Mouse (Mus musculus): ENCODE measurements at regions not wholly inside any gene's neighbourhood (a gene's known extent, or its start where the extent isn't known, plus 50 kb on each side); places are given as distances from the start of the nearest gene placed in this dataset.

- no peak for TF ChIP-seq CTCF (IDR thresholded peaks at IDR 0.05)
- 94% methylated on average over 4 of the region's 4 CpGs for WGBS
- H3K9ac ChIP-seq (replicated peaks; ENCODE audit: low read length, poor library complexity, severe bottlenecking), result no peak overlapping the region
- no peaks in the 10 kb centered on the region for H3K27me3 ChIP-seq (ENCODE audit: insufficient read depth, low read length)
- no peak for ATAC-seq (ENCODE audit: low FRiP score)
- no peaks in the 10 kb centered on the region for H3K9me3 ChIP-seq (ENCODE audit: low read length)
- no peaks in the 10 kb centered on the region for H3K36me3 ChIP-seq (ENCODE audit: insufficient read depth, low read length)
- H3K4me3 ChIP-seq (ENCODE audit: low read depth, low read length), result no peak overlapping the region
- H3K4me1 ChIP-seq (ENCODE audit: insufficient read depth, low read length), result no peaks in the 10 kb centered on the region
- H3K27ac ChIP-seq (ENCODE audit: low read depth, low read length), result no peak overlapping the region
- no peak for DNase-seq (ENCODE audit: low spot score)
- H3K4me2 ChIP-seq (ENCODE audit: low read depth, low read length, poor library complexity, severe bottlenecking), result no peak overlapping the region
These were observed 1729.8 kb downstream of the AI429214 start for GRCm38 (mm10) chr8:38723254-38723653.

- 86% methylated on average over 5 of the region's 5 CpGs for WGBS
These were observed 1731.9 kb downstream of the AI429214 start for GRCm38 (mm10) chr8:38725257-38725656.

GRCm38 (mm10) chr8:38747134-38747533, 1753.7 kb downstream of the AI429214 start:
- no peak overlapping the region for H3K4me2 ChIP-seq (ENCODE audit: low read depth, low read length, poor library complexity, severe bottlenecking)

More at GRCm38 (mm10) chr8:38725257-38725656, 1731.9 kb downstream of the AI429214 start:
- Histone ChIP-seq H3K27ac (ENCODE audit: low read depth, low read length) (no peak overlapping the region), H3K4me1 (ENCODE audit: insufficient read depth, low read length) (no peaks in the 10 kb centered on the region), H3K9ac (replicated peaks; ENCODE audit: low read length, poor library complexity, severe bottlenecking) (no peak overlapping the region), H3K4me3 (ENCODE audit: low read depth, low read length) (no peak overlapping the region), H3K4me2 (ENCODE audit: low read depth, low read length, poor library complexity, severe bottlenecking) (no peak overlapping the region), H3K27me3 (ENCODE audit: insufficient read depth, low read length) (no peaks in the 10 kb centered on the region), H3K36me3 (ENCODE audit: insufficient read depth, low read length) (no peaks in the 10 kb centered on the region), H3K9me3 (ENCODE audit: low read length) (no peaks in the 10 kb centered on the region)
- no peak for DNase-seq (ENCODE audit: low spot score)
- TF ChIP-seq CTCF (IDR thresholded peaks at IDR 0.05), result no peak
- ATAC-seq (ENCODE audit: low FRiP score), result no peak

GRCm38 (mm10) chr8:38766626-38767226, 1773.3 kb downstream of the AI429214 start:
- no peak for ATAC-seq (ENCODE audit: low FRiP score)
- no peak overlapping the region for H3K4me2 ChIP-seq (ENCODE audit: low read depth, low read length, poor library complexity, severe bottlenecking)
- no peak overlapping the region for H3K9ac ChIP-seq (replicated peaks; ENCODE audit: low read length, poor library complexity, severe bottlenecking)
- 58% methylated on average over 5 of the region's 5 CpGs for WGBS
- no peak overlapping the region for H3K27ac ChIP-seq (ENCODE audit: low read depth, low read length)
- TF ChIP-seq CTCF (IDR thresholded peaks at IDR 0.05), result no peak
- H3K4me1 ChIP-seq (ENCODE audit: insufficient read depth, low read length), result no peaks in the 10 kb centered on the region
- no peaks in the 10 kb centered on the region for H3K36me3 ChIP-seq (ENCODE audit: insufficient read depth, low read length)
- H3K27me3 ChIP-seq (ENCODE audit: insufficient read depth, low read length), result no peaks in the 10 kb centered on the region
- H3K9me3 ChIP-seq (ENCODE audit: low read length), result no peaks in the 10 kb centered on the region
- H3K4me3 ChIP-seq (ENCODE audit: low read depth, low read length), result no peak overlapping the region
- no peak for DNase-seq (ENCODE audit: low spot score)

More at GRCm38 (mm10) chr8:38747134-38747533, 1753.7 kb downstream of the AI429214 start:
- Histone ChIP-seq H3K36me3 (ENCODE audit: insufficient read depth, low read length) (no peaks in the 10 kb centered on the region), H3K4me3 (ENCODE audit: low read depth, low read length) (no peak overlapping the region), H3K27me3 (ENCODE audit: insufficient read depth, low read length) (no peaks in the 10 kb centered on the region), H3K27ac (ENCODE audit: low read depth, low read length) (no peak overlapping the region), H3K9me3 (ENCODE audit: low read length) (no peaks in the 10 kb centered on the region; the same call in 1 of the 2 replicates), H3K4me1 (ENCODE audit: insufficient read depth, low read length) (no peaks in the 10 kb centered on the region), H3K9ac (replicated peaks; ENCODE audit: low read length, poor library complexity, severe bottlenecking) (no peak overlapping the region)
- no peak for TF ChIP-seq CTCF (IDR thresholded peaks at IDR 0.05)
- no peak for ATAC-seq (ENCODE audit: low FRiP score)
- DNase-seq (ENCODE audit: low spot score), result no peak

- Histone ChIP-seq H3K27ac (ENCODE audit: low read depth, low read length) (no peak overlapping the region), H3K36me3 (ENCODE audit: insufficient read depth, low read length) (no peaks in the 10 kb centered on the region), H3K4me2 (ENCODE audit: low read depth, low read length, poor library complexity, severe bottlenecking) (no peak overlapping the region), H3K4me1 (ENCODE audit: insufficient read depth, low read length) (no peaks in the 10 kb centered on the region), H3K27me3 (ENCODE audit: insufficient read depth, low read length) (no peaks in the 10 kb centered on the region), H3K4me3 (ENCODE audit: low read depth, low read length) (no peak overlapping the region), H3K9ac (replicated peaks; ENCODE audit: low read length, poor library complexity, severe bottlenecking) (no peak overlapping the region), H3K9me3 (ENCODE audit: low read length) (no peaks in the 10 kb centered on the region)
- DNase-seq (ENCODE audit: low spot score) (no peak), ATAC-seq (ENCODE audit: low FRiP score) (no peak)
- TF ChIP-seq CTCF (IDR thresholded peaks at IDR 0.05), result no peak
These were observed 1819.1 kb downstream of the AI429214 start for GRCm38 (mm10) chr8:38812482-38812881.

GRCm38 (mm10) chr8:38818163-38818562, 1824.8 kb downstream of the AI429214 start:
- H3K27me3 ChIP-seq (ENCODE audit: insufficient read depth, low read length), result no peaks in the 10 kb centered on the region
- no peak for ATAC-seq (ENCODE audit: low FRiP score)

More at GRCm38 (mm10) chr8:38818163-38818562, 1824.8 kb downstream of the AI429214 start:
- no peak overlapping the region for H3K4me2 ChIP-seq (ENCODE audit: low read depth, low read length, poor library complexity, severe bottlenecking)
- no peak overlapping the region for H3K4me3 ChIP-seq (ENCODE audit: low read depth, low read length)
- H3K9me3 ChIP-seq (ENCODE audit: low read length), result no peaks in the 10 kb centered on the region
- peak; percentile 85 for DNase-seq (ENCODE audit: low spot score)
- WGBS, result 27% methylated on average over 1 of the region's 1 CpGs
- no peak overlapping the region for H3K9ac ChIP-seq (replicated peaks; ENCODE audit: low read length, poor library complexity, severe bottlenecking)
- no peaks in the 10 kb centered on the region for H3K4me1 ChIP-seq (ENCODE audit: insufficient read depth, low read length)
- peak; percentile 79 for TF ChIP-seq CTCF (IDR thresholded peaks at IDR 0.05)
- H3K27ac ChIP-seq (ENCODE audit: low read depth, low read length), result no peak overlapping the region
- H3K36me3 ChIP-seq (ENCODE audit: insufficient read depth, low read length), result no peaks in the 10 kb centered on the region
